Mouse (Mus musculus): ENCODE measurements around the gene Olfr1326-ps1. TPM values are rescaled to one million over a fixed set of nuclear protein-coding genes. Genes with fewer than 3 reads are reported as not detected.

Olfr1326-ps1 gene
- not detected for total RNA-seq (2021)
- long read RNA-seq, experiment 1, result 0 reads
- long read RNA-seq, experiment 2, result 0 reads

- no peak for DNase-seq
Observed at GRCm38 (mm10) chrX:74574788-74575187, at the start of gene Olfr1326-ps1. TSS of gene Olfr1326-ps1 (minus strand) at chrX:74574888.

GRCm38 (mm10) chrX:74592379-74592778 lies 17.7 kb upstream of the Olfr1326-ps1 start, which contains the start of gene Olfr1325:
TSS of gene Olfr1325 (plus strand) at chrX:74592679.
- no peak for DNase-seq

Other genes with a start within 250 kb of the Olfr1326-ps1 start
- 1 to 10 TPM; 2.5 to 5.8 TPM for gene Plxna3, start 245.8 kb downstream of the Olfr1326-ps1 start, total RNA-seq (2021)
- gene Lage3, start 221.3 kb downstream of the Olfr1326-ps1 start, total RNA-seq (2021), result 10 to 100 TPM; 40.6 to 45.2 TPM
- gene Ubl4a, start 201.7 kb downstream of the Olfr1326-ps1 start, total RNA-seq (2021), result 10 to 100 TPM; 51.1 to 51.7 TPM
- 1 to 10 TPM; 4.8 to 5.6 TPM for gene Slc10a3, start 201.5 kb downstream of the Olfr1326-ps1 start, total RNA-seq (2021)
- gene Fam3a, start 181.6 kb downstream of the Olfr1326-ps1 start, total RNA-seq (2021), result 10 to 100 TPM; 18.3 to 18.4 TPM
- 10 to 100 TPM; 25.1 to 27.5 TPM for gene Ikbkg, start 181.6 kb downstream of the Olfr1326-ps1 start, total RNA-seq (2021)
- gene G6pdx, start 145.7 kb downstream of the Olfr1326-ps1 start, total RNA-seq (2021), result 1 to 10 TPM; 6.9 to 8.2 TPM
- gene Gm6880, start 93.5 kb downstream of the Olfr1326-ps1 start, total RNA-seq (2021), result not detected
- not detected for gene Olfr1325, start 17.8 kb upstream of the Olfr1326-ps1 start, total RNA-seq (2021)
- not detected for gene Gm5640, start 70.7 kb upstream of the Olfr1326-ps1 start, total RNA-seq (2021)
- gene Gm6890, start 166.0 kb upstream of the Olfr1326-ps1 start, total RNA-seq (2021), result under 1 TPM in 1 of 2 experiments, not detected in 1; 0.68 TPM

Measured in gastrocnemius, postnatal 10 days (tissue).